Mouse (Mus musculus): ENCODE results near the gene Gprc5a.

Gprc5a gene

DNA sequence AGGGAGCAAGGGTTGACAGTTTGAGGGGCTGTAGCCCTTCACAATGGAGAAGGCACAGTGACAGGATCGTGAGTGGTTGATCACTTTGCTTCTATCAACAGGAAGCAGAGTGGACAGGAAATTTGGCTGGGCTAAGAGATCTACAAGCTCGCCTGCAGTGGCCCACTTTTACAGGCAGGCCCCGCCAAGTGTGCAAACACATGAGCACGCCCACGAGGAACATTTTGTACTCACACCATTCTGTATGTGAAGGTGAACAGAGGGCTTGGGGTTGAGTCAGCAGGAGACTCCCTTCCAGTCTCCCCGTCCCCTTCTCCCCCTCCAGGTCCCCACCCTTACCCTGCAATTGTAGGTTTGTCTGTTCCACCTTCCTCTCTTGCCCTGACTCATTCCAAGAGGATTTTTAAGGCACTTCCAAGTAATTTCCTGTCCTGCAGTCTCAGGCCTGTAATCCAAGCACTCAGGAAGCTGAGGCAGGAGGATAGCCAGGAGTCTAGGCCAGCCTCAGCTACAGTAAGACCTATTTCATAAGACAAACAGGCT, 9.0 kb downstream of the Gprc5a start:
- DNase-seq (ENCODE audit: low spot score in 2 of 2), result no peak

GRCm38 (mm10) chr6:135076202-135076601, 10.8 kb downstream of the Gprc5a start:
- DNase-seq (ENCODE audit: low spot score in 2 of 2), result no peak

GRCm38 (mm10) chr6:135078420-135078819, 13.0 kb downstream of the Gprc5a start:
- DNase-seq (ENCODE audit: low spot score in 2 of 2), result no peak

DNA sequence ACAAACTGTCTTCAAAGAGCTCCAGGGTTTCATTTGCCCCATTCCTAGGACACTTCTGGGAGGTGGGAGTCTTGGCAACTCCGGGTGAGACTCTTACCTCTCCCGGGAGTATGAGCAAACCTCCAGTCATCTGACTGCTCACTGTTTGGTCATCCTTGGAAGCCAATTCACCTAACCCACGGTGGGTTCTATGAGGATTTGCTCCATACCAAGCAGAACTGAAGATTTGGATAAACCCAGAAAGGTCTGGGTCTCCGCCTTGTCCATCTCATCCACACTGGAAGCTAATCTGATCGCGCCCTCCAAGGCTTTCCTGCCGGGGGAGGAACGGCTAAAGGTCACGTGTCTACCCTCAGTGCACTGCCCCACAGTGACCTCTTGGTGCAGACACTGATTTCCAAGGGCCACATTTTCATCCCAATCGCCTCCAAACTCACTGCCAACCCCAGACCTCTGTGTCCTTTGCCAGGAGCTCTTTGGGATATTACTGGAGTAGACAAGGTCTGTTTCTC, 18.6 kb downstream of the Gprc5a start:
- no peak for DNase-seq (ENCODE audit: low spot score in 2 of 2)

- no peak for DNase-seq (ENCODE audit: low spot score in 2 of 2)
Measured at GRCm38 (mm10) chr6:135085703-135086102, 20.3 kb downstream of the Gprc5a start.

DNA sequence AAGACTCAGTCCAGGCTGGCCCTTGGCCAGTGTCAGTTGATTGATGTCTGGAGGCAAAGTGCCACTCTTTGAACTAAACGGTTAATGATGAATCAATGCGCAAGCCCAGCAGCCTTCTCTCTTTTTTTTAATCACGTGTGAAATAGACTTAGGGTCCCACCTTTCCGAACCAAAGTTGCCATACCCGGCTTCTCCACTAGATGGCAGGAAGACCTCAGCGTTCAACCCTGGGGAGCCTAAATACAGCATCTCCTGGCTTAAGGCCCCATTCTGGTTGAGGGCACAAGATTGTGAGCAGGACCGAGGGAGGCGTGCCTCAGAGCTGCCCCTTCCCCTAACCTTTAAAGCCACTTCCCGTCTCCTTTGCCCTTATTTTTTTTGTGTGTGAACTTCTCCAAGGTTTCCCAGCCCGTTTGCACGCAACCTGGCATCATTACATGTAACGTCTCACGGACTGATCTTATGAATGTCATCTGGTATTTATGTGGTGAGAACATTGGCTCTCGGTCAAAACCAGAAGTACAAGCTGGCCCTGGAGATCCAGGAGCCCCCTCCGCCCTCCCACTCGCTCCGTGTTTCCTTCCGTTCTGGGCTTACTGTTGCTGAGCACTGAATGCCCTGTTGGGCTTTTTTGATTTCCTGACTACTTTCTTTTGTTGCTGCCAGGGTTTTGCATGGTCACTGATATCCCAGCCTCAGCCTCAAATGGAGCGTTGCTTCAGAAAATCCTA, 22.4 kb downstream of the Gprc5a start:
- peak; percentile 28 to 40 for DNase-seq (ENCODE audit: low spot score in 2 of 2)

- no peak for DNase-seq (ENCODE audit: low spot score in 2 of 2)
Measured at GRCm38 (mm10) chr6:135089786-135090185, 24.3 kb downstream of the Gprc5a start.

GRCm38 (mm10) chr6:135090661-135091060, 25.2 kb downstream of the Gprc5a start:
- DNase-seq (ENCODE audit: low spot score in 2 of 2), result no peak

DNA sequence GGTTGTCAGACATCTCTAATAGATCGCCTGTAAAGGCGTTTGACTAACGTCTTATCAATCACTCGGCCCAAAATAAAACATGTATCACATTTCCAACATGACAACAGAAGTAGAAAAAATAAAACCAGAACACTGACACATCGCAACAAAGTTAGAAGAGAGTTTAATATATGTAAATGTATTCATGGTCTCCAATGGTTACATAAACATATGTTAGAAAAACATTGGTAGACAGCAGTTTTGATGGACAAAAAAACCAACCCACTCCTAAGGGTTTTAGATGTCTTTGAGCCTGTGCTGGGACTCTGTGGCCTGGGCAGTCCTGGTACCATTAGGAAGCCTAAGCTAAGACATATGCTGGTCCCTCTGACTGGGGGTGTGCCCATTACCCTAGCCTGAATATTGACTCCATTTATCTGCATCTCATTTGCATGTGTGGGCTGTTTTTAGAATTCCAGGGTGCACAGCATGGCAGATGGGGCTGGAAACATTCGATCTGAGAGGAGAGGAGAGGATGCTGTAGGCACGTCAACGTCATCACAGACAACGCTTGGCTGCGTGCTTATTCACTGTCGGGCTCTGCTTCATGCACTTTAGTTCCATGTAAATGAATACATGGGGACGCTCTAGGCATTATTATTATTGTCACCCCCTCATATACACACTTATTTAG, 27.5 kb downstream of the Gprc5a start:
- no peak for DNase-seq (ENCODE audit: low spot score in 2 of 2)

DNA sequence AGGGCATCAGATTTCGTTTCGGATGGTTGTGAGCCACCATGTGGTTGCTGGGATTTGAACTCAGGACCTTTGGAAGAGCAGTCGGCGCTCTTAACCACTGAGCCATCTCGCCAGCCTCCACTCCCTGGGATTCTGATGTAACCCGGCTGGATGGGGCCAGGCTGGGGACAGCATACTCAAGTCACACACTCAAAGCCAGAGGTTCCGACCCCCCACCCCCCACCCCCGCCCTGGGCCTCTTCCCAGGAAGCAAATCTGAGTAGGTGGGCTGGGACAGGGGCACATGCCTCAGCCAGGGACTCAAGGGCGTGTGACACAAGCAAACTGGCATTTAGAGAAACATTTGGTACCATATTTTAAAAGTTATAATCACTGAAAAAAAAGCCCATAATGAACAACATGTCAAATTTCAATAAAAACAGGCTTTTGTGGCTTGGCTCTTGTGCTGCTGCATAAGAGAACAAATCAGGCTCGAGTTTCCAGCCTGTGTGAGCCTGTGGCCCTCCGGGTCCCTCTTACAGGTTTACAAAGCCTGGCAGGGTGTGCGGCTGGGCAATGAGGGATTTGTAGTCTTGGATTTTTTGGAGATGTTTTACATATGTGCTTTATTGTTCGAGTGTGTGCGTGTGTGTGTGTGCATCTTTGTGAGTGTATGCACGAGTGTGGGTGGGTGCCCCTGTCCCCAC, 35.5 kb downstream of the Gprc5a start:
- no peak for DNase-seq (ENCODE audit: low spot score in 2 of 2)

DNA sequence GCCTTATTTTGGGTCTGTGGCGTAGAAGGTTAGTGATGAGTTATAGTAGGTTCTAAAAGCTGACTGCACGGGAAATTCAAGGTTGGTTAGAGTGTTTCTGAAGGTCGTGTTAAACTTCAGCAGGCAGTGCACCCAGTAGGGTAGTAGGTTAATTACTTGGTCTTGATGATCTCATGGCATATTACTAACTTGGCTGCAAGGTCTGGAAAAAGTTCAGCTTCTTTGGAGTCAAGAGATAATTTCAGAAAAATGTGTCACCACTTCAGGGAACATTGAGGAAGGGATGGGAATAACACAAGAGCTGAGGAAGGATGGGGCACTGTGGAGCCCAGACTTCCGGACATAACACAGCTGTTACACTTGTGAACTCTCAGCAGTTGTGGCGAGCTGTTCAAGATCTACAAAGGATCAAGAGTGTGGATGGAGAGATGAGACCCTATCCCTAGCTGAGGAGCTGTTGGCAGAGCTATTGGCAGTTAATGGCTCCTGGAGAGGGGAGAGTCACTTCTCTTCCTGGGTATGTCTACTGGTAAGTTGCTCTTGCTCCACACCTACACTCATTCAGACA, 37.4 kb downstream of the Gprc5a start:
- no peak for DNase-seq (ENCODE audit: low spot score in 2 of 2)

DNA sequence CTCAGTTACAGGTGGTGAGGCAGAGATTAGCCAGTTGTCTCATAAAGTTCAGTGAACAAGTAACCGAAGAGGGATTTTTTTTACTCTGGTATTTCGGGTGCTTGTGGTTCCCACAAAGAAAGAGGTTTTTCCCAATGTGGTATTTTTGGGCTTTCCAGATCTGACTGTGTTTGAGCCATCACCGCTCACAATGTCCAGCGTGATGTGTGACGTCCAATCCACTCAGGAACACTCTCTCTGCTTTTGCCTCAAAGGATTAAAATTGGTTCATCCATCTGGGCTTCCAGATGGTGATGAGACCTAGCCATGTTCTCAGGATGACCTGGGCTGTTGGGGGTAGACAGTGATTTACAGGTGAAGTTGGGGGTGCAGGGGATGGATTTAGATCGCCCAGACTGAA, 41.6 kb downstream of the Gprc5a start:
- DNase-seq (ENCODE audit: low spot score in 2 of 2), result no peak

- DNase-seq (ENCODE audit: low spot score in 2 of 2), result no peak
Measured at GRCm38 (mm10) chr6:135112411-135113113, 47.1 kb downstream of the Gprc5a start.

GRCm38 (mm10) chr6:135113114-135113436, 47.6 kb downstream of the Gprc5a start:
- DNase-seq (ENCODE audit: low spot score in 2 of 2), result no peak

GRCm38 (mm10) chr6:135116479-135116878, 51.0 kb downstream of the Gprc5a start:
- no peak for DNase-seq (ENCODE audit: low spot score in 2 of 2)

- DNase-seq (ENCODE audit: low spot score in 2 of 2), result no peak
Measured at GRCm38 (mm10) chr6:135118183-135118582, 52.7 kb downstream of the Gprc5a start, which contains the start of gene Gprc5d. TSS of gene Gprc5d (minus strand) at chr6:135118283.

- no peak for DNase-seq (ENCODE audit: low spot score in 2 of 2)
Measured at GRCm38 (mm10) chr6:135124755-135125380, 59.4 kb downstream of the Gprc5a start.

DNA sequence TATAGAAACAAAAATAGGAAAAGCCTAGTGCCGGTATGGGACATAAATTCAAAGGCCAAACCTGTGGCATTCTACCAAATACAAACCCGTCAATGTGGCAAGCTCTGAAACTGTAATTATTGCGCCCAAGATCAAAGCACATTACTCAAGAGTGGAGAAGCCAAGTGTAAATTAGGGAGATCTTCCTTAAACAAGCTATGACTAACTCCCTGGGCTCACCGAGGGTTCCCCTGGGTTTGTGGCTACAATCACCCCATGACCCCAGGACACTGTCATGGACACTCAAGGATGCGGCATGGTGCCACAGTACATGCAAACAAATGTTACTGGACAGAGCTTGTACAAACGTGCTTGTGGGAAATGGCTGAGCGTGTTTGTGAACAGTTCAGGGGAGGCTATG, 67.6 kb downstream of the Gprc5a start:
- DNase-seq (ENCODE audit: low spot score in 2 of 2), result no peak

DNA sequence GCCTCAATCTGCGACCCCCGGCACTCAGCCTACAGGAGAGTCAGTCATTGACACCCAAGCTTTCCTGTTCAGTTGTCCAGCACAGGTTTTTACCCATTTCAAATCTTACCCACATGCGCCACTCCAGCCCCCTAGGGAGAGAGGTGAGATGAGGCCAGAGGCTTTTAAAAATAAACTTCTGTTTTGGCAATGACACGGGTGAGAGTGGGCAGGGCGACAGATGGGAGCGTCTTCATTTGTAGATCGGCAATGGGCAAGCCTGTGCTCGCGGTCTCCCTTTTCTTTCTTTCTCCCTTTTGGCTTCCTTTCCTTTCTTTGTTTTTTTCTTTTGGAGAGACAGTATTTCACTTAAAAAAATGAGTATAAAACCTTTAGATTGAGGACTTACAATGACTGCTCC, 68.0 kb downstream of the Gprc5a start:
- DNase-seq (ENCODE audit: low spot score in 2 of 2), result no peak

Data from spleen, postnatal 36 days (tissue).